Comparison of ENCODE assay signal across 22 mouse cellular contexts in genomic region chr6:34313921-34314320, GRCm38 (mm10). TPM values are rescaled to one million over a fixed set of nuclear protein-coding genes. Genes with fewer than 3 reads are reported as not detected.
DNase-seq lines count a peak whose midpoint lies in the region; ATAC-seq lines count a peak whose summit lies in the region.
"Had no signal": no experiment of that assay in that cellular context is flagged by ENCODE, and none has a peak within 500 bp of the region (broad histone marks: within the 10 kb centered on the region; RNA-seq: fewer than 3 reads in every experiment).

No protein-coding gene starts in this region.

- ATAC-seq in heart, embryonic 11.5 days (replicated peaks; ENCODE audit: insufficient number of reproducible peaks, low FRiP score, low TSS enrichment) = no peak
- ATAC-seq: forebrain, embryonic 15.5 days; hindbrain, embryonic 16.5 days; intestine, embryonic 16.5 days; lung, postnatal 0 days had no signal

- no peaks in the 10 kb centered on the region for H3K9me3 ChIP-seq in heart, embryonic 11.5 days (replicated peaks; ENCODE audit: control insufficient read depth, low read length)
- H3K9me3 ChIP-seq: forebrain, embryonic 15.5 days; limb, embryonic 15.5 days; neural tube, embryonic 12.5 days had no signal

- H3K36me3 ChIP-seq in heart, embryonic 11.5 days (ENCODE audit: control insufficient read depth, insufficient read depth, low read length) = peaks cover 5% of the 10 kb centered on the region; the same call in 1 of the 2 replicates

- 93% methylated on average over 2 of the region's 2 CpGs for WGBS in heart, embryonic 11.5 days (ENCODE audit: insufficient replicate concordance)

- H3K9ac ChIP-seq in heart, embryonic 11.5 days (ENCODE audit: low read depth, low read length) = no peak overlapping the region
- H3K9ac ChIP-seq: forebrain, embryonic 15.5 days; limb, embryonic 15.5 days; neural tube, embryonic 12.5 days had no signal

- H3K4me3 ChIP-seq in heart, embryonic 11.5 days (ENCODE audit: low read depth, low read length) = no peak overlapping the region
- H3K4me3 ChIP-seq: forebrain, embryonic 15.5 days; layer of hippocampus, adult 2 months; limb, embryonic 15.5 days; neural tube, embryonic 12.5 days had no signal

- peaks cover 11% of the 10 kb centered on the region for H3K4me1 ChIP-seq in heart, embryonic 11.5 days (ENCODE audit: control insufficient read depth, insufficient read depth, low read length)

- DNase-seq in heart, adult 11 months = peak; percentile 95
- peak; percentile 55 for DNase-seq in kidney, adult 9 months
- DNase-seq in kidney, postnatal 14 days = no peak
- DNase-seq in gastrocnemius, adult 8-10 months (ENCODE audit: low spot score in 2 of 2) = peak; percentile 52 to 70
- DNase-seq in skeletal muscle tissue, adult 2 months (ENCODE audit: low read depth, low spot score) = peak; percentile 86
- no peak for DNase-seq in left cerebral cortex, postnatal 4 days
- DNase-seq: adrenal gland, postnatal 36 days; cerebellum, adult 18-20 months; layer of hippocampus, postnatal 36 days; thymus, postnatal 25 days had no signal

- intact Hi-C loops in left cerebral cortex, postnatal 4 days (cut with DNase I) = no loop called here

- no peak overlapping the region for H3K27ac ChIP-seq in heart, embryonic 11.5 days (ENCODE audit: low read depth, low read length)
- H3K27ac ChIP-seq: forebrain, embryonic 15.5 days; layer of hippocampus, adult 2 months; limb, embryonic 15.5 days; neural tube, embryonic 12.5 days had no signal

- H3K27me3 ChIP-seq in heart, embryonic 11.5 days (ENCODE audit: control insufficient read depth, insufficient read depth, low read length) = no peaks in the 10 kb centered on the region
- H3K27me3 ChIP-seq: forebrain, embryonic 15.5 days; limb, embryonic 15.5 days; neural tube, embryonic 12.5 days had no signal

- H3K4me2 ChIP-seq in heart, embryonic 11.5 days = no peak overlapping the region
- H3K4me2 ChIP-seq: forebrain, embryonic 15.5 days; limb, embryonic 15.5 days; midbrain, embryonic 11.5 days; neural tube, embryonic 12.5 days had no signal

RNA-seq across cellular contexts. Expression of gene Akr1b3, which starts 3.4 kb away (rescaled TPM):
- polyA plus RNA-seq in heart, embryonic 11.5 days (2014; fragmentation: Nextera tagmentation; extraction: Ambion mirVana) = 205 TPM in 2 replicates
- total RNA-seq in gastrocnemius, adult 8-10 months (2022) = 100 to 1,000 TPM; 178 to 217 (median 203) TPM
- total RNA-seq in left cerebral cortex, postnatal 4 days (2021) = 10 to 100 TPM; 56.1 to 59.4 TPM

RNA-seq across cellular contexts. Expression of gene Akr1b8, which starts 40.0 kb away (rescaled TPM):
- 19.6 and 22.2 TPM in 2 replicates for polyA plus RNA-seq in heart, embryonic 11.5 days (2014; fragmentation: Nextera tagmentation; extraction: Ambion mirVana)
- 1 to 10 TPM; 1.3 to 2.4 (median 1.6) TPM for total RNA-seq in gastrocnemius, adult 8-10 months (2022)
- total RNA-seq in left cerebral cortex, postnatal 4 days (2021) = 1 to 10 TPM in 1 of 2 experiments, under 1 TPM in 1; 0.28 to 1.2 TPM
- total RNA-seq: common myeloid progenitor, adult 5-6 weeks; hematopoietic stem cell, adult 5-6 weeks; monocyte, adult 5-6 weeks had no signal

Comparison
In these comparisons a context has a peak if more than half of its experiments do, and no peak if none do; other contexts are left out.
1. DNase-seq: peak in heart, adult 11 months (single experiment), kidney, adult 9 months (single experiment), gastrocnemius, adult 8-10 months (2 of 2) and skeletal muscle tissue, adult 2 months (single experiment); none in kidney, postnatal 14 days (single experiment) and left cerebral cortex, postnatal 4 days (single experiment).